Mouse (Mus musculus): Measurements from ENCODE around the gene Tspan17. TPM values are rescaled to one million over a fixed set of nuclear protein-coding genes. Genes with fewer than 3 reads are reported as not detected.

Gene Tspan17
- 10 to 100 TPM; 24.0 to 33.4 TPM for total RNA-seq (2021)
- long read RNA-seq, experiment 1, transcript Tspan17-201 (8 exons, 1,585 nt): major isoform, 31 of 59 reads
- long read RNA-seq, experiment 1, partial matches to known transcripts: 4 of 59 reads
- long read RNA-seq, experiment 1, other reads (novel, unspliced or antisense): 22 of 59 reads
- long read RNA-seq, experiment 2, transcript Tspan17-201 (8 exons, 1,585 nt): major isoform, 14 of 26 reads
- long read RNA-seq, experiment 2, partial matches to known transcripts: 2 of 26 reads
- long read RNA-seq, experiment 2, other reads (novel, unspliced or antisense): 8 of 26 reads

DNA sequence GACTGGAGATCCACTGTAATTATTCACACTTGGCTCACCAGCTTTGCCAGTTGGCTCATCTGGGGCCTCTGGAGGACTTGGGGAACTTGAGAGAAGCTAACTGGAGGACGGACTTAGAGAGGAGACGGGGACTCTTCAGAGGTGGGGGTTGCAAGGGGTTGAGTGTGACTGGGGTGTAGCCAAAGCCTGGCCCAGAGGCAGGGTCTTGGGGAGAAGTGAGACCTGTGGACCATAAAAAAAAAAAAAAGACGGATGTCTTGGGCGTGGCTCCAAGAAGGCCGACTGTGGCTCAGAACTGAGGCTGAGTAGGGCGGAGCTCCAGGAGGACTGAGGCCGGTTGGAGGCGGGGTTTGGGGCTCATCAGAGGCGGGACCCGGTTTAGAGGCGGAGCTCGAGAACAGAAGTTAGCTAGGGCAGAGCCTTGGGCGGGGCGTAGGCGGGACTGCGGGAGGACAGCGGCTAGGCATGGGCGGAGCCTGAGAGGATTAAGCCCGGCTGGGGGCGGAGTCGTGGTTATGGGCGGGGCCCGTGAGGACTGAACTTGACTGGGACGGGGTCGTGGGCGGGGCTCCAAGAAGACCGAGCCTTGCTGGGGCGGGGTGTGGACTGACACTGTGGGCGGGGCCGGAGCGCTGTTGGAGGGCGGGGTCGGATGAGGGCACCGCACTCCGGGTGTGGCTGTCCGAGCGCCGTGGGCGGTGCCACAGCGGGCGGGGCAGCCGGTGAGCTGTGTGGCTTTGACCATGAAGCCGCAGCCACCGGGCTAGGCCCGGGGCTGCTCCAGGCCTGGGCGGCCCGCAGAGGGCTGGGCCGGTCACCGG lies at the start of gene Tspan17:
Tspan17 (plus strand) TSS at position 638 of the 821 bp plus-strand sequence.
- peak; percentile 98 to 99 for DNase-seq

GRCm38 (mm10) chr13:54746110-54746509 lies 43.1 kb upstream of the Tspan17 start:
- DNase-seq: no peak

GRCm38 (mm10) chr13:54746896-54747295 lies 42.3 kb upstream of the Tspan17 start:
- DNase-seq: no peak

- DNase-seq: no peak
These were observed 41.0 kb upstream of the Tspan17 start for GRCm38 (mm10) chr13:54748190-54748589.

- no peak for DNase-seq
These were observed 40.5 kb upstream of the Tspan17 start for GRCm38 (mm10) chr13:54748721-54749060.

DNA sequence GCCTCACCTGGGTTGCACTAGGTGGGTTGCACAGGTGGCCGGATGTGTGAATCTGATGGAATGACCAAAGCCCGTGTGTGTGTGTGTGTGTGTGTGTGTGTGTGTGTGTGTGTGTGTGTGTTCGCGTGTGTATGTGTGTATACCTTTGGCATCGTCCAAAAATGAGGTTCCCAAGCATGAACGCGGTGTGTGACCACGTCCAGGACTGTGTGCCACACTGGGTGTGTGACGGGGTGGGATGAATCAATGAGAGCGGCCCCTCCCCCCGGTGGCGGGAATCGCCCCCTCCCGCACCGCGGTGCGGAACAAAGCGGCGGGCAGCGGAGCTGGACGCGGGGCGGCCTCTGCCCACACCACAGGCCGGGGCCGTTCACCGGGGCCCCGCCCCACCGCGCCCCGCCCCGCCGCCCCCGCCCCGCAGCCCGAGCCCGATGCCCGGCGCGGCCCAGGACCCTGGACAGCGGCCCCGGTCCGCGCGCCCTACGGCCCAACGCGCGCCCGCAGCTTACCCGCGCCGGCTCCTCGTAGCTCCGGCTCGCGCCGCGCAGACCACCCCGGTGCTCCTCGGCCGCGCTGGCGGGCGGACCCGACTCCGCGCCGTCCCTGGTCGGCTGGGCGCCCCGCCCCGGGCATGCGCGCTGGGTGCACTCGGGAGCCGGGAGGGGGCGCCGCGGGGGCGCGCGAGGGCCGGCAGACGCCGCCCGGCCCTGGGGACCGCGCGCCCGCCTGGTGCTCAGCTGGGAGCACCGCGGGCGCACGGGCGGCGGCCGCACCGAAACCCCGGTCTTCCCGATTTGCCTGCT lies 39.9 kb upstream of the Tspan17 start:
- peak; percentile 58 to 61 for DNase-seq

DNA sequence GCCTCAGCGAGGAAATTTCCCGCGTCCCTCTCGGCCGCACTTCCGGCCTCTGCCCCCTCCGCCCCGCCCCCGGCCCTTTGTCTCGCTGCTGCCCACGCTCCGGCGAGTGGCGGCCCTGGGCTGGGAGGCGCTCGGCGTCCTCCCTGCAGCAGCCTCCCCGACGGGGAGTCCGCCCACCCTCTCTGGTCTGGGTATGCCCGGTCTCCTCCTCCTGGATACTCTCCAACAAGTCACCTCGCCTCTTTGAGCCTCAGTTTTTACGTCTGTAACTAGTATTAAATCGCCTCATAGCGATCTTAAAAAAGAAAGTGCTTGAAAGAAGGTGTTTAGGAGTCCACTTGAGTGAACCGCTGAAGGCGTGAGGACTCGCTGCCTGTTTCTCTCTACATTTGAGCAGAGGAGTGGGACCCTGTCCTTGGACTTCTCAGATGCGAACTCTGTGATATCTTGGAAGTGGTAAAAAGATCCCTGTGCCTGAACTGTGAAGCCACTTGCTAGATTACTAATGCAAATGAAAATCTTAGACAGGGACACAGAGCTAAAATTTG lies 39.2 kb upstream of the Tspan17 start, which contains the start of gene Gprin1:
Gprin1 (minus strand) TSS at position 11 of the 548 bp plus-strand sequence.
- DNase-seq: no peak

- DNase-seq: peak; percentile 31 to 37
These were observed 38.5 kb upstream of the Tspan17 start for GRCm38 (mm10) chr13:54750699-54751098.

GRCm38 (mm10) chr13:54752656-54753055 lies 36.5 kb upstream of the Tspan17 start:
- no peak for DNase-seq

DNA sequence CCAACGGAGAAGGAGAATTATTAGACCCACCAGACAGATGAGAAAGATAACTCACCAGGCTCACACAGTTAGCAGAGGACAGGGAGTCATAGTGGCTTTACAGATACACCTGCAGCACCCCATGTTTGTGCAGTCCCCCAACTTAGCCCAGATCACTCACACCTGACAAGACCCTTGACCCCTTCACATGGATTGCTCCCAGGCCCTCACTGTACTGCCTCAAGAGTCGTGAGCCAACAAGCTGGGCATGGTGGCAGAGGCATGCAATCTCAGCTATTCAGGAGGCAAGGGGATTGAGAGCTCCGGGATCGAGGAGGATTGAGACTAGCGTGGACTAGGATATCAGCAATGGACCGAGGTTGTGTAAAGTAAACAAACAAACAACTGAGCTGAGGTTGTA lies 35.4 kb upstream of the Tspan17 start:
- DNase-seq: no peak

- DNase-seq: peak; percentile 26 to 53
These were observed 34.8 kb upstream of the Tspan17 start for GRCm38 (mm10) chr13:54754169-54755080.

DNA sequence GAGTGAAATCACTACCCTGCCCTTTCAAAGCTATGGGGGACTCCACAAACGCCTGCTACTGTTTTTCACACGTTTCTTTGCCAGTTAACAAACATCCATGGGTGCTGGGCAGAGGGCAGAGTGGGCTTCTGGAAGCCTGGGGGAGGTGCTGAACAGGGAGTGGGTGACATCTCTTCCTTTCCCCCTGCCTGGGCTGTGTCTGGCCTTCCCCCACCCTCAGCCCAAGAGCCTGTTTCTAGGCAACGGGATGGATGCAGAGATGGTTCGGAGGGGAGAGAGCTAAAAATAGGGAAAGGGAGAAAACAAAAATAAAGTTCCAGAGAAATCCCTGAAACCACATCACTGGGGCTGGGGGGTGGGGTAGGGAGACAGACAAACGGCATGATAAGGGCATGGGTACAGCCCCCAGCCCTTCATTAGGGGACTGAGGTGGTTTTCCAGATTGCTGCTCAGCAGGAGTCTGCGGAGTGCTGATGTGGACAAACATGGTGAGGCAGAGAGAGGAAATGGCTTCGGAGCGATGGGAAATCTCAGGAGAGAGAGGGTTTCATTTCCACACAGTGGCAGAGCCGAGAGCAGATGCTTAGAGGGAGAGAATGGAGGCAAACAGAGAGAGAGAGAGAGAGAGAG lies 33.9 kb upstream of the Tspan17 start:
- no peak for DNase-seq

GRCm38 (mm10) chr13:54756156-54756712 lies 32.9 kb upstream of the Tspan17 start:
- DNase-seq: no peak

GRCm38 (mm10) chr13:54757093-54757830 lies 31.9 kb upstream of the Tspan17 start:
- no peak for DNase-seq

DNA sequence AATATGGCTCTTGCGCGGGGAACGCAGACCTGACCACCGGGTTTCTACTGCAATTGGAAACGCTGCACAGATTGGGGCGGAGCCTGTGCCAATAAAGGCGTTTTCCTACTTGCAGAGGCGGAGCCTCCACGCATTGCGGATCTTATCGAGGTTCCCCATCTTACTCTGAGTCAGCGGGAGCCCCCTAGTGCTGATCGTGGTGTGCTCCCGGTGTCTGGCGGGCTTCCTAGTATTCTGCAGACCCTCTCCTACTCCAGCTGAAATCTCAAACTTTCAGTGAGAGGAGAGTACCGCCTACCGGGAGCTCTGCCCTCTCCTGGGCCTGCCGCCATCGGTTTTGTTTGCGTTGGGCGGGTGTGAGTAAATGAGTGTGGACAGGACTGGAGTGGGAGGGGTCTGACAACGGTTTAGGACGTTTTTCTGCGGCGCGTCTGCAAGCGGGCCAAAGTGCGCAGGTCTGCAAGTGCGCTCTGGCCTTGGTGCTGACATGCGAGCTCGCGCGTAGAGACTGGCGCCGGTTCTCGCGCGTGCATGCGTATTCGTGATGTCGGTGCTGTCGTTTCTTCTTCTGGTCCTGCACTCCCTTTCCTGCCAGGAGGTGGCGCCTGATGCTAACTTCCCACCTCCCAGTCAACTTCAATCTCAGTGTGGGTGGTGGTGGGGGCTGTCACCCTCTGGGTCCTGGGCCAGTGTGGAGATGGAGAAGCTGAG lies 31.0 kb upstream of the Tspan17 start:
- peak; percentile 84 to 86 for DNase-seq

GRCm38 (mm10) chr13:54758756-54759470 lies 30.3 kb upstream of the Tspan17 start:
- no peak for DNase-seq

DNA sequence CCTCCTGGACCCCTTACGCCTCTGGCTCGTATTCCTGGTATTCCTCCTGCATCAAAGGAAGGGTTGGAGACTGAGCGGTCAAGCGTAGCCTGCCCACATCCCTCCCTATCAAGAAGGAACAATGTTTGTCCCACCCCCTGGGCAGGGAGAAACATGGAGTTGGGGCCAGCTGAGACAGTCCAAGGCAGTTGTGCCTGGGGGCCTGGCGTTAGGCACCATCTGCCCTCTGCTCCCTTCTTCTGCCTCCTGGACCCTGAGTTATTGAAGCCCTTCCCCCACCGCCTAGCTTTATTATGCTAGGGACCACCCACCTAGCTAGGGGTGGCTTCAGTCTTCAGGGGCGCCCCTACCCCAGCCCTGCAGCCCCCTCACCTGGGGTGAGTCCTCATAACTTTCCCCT lies 29.7 kb upstream of the Tspan17 start:
- no peak for DNase-seq

DNA sequence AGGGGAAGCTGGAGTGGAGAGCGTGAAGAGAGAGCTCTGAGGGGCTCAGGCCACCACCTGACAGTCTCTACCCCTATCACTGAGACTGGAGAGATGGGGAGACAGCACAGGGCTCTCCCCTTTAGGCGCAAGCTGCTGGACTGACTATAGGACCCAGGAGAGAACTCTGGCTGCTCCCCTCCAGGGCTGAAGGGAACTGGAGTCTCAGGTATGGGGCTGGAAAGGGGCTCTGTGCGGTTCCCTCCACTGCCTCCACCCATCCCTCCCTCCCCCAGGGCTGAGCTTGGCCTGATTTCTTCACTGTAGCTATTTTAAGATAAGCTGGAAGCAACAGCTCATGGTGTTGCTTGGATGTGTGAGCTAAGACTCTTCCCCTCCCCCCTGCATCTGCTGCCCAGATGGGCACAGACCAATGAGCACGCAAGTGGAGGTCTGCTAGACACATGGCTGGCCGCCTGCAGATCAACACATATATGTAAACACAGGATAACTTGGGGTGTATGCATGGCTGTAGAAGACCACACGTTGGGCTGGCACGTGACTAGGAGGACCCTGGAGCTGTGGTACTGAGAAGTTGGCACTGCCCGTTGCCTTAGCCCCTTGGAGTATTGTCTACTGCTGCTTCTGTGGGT lies 28.9 kb upstream of the Tspan17 start:
- DNase-seq: no peak

Measured in adrenal gland, postnatal 36 days (tissue).